Mouse (Mus musculus): ENCODE measurements around the gene Pla2g3.

Gene Pla2g3

GRCm38 (mm10) chr11:3521339-3522224, 33.5 kb downstream of the Pla2g3 start:
- peak in 1 of 2 experiments; percentile 42 for DNase-seq

- peak in 1 of 2 experiments; percentile 19 for DNase-seq
These were observed 34.4 kb downstream of the Pla2g3 start for GRCm38 (mm10) chr11:3522285-3523000.

GRCm38 (mm10) chr11:3523840-3524582, 35.9 kb downstream of the Pla2g3 start:
- no peak for DNase-seq

GRCm38 (mm10) chr11:3525560-3525959, 37.5 kb downstream of the Pla2g3 start:
- no peak for DNase-seq

GRCm38 (mm10) chr11:3526207-3526606, 38.1 kb downstream of the Pla2g3 start:
- peak in 1 of 2 experiments; percentile 57 for DNase-seq

GRCm38 (mm10) chr11:3526979-3527738, 39.1 kb downstream of the Pla2g3 start:
- DNase-seq, result peak; percentile 81 to 86

GRCm38 (mm10) chr11:3527766-3528165, 39.7 kb downstream of the Pla2g3 start:
- peak; percentile 73 to 80 for DNase-seq

GRCm38 (mm10) chr11:3528208-3528607, 40.1 kb downstream of the Pla2g3 start:
- DNase-seq, result no peak

GRCm38 (mm10) chr11:3529476-3530252, 41.6 kb downstream of the Pla2g3 start:
- peak; percentile 35 to 50 for DNase-seq

- no peak for DNase-seq
These were observed 42.6 kb downstream of the Pla2g3 start for GRCm38 (mm10) chr11:3530731-3531130.

- peak; percentile 72 to 75 for DNase-seq
These were observed 43.5 kb downstream of the Pla2g3 start for GRCm38 (mm10) chr11:3531634-3532033.

GRCm38 (mm10) chr11:3532101-3532931, 44.2 kb downstream of the Pla2g3 start:
- DNase-seq, result no peak

- DNase-seq, result peak in 1 of 2 experiments; percentile 34
These were observed 45.4 kb downstream of the Pla2g3 start for GRCm38 (mm10) chr11:3533406-3533932.

GRCm38 (mm10) chr11:3534956-3535355, 46.9 kb downstream of the Pla2g3 start:
- no peak for DNase-seq

- DNase-seq, result peak; percentile 97 to 99
These were observed 47.4 kb downstream of the Pla2g3 start for GRCm38 (mm10) chr11:3535406-3535986.

GRCm38 (mm10) chr11:3536082-3536481, 48.0 kb downstream of the Pla2g3 start:
- DNase-seq, result no peak

- peak in 1 of 2 experiments; percentile 36 for DNase-seq
These were observed 48.8 kb downstream of the Pla2g3 start for GRCm38 (mm10) chr11:3536745-3537333.

- DNase-seq, result peak in 1 of 2 experiments; percentile 8
These were observed 49.6 kb downstream of the Pla2g3 start for GRCm38 (mm10) chr11:3537711-3538110.

GRCm38 (mm10) chr11:3538341-3538740, 50.3 kb downstream of the Pla2g3 start:
- no peak for DNase-seq

Data from cerebellum, postnatal 10 days (tissue).